In the genomic region with DNA sequence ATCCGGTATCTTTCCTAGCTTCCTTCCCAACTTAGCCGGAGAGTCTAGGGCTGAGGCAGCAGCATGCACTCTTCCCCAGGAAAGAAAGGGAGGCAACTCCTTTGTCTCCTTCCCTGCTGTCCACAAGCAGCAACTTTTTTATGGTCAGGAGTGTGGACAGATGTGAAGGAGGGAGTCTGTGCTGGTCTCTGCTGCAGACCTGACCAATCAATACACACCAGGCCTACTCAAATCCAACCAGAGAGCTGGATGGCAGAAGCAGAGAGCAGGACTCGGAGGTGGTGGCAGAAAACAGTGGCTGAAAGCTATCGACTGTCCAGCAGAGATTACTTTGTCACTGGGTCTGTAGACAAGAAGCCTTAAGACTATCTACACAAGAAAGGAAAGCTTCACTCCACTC, we compare ENCODE assay signal across 8 mouse cellular contexts. TPM values are rescaled to one million over a fixed set of nuclear protein-coding genes. Genes with fewer than 3 reads are reported as not detected.
DNase-seq lines count a peak whose midpoint lies in the region; ATAC-seq lines count a peak whose summit lies in the region.

A gene (minus strand): TSS at position 205 of the 400 bp plus-strand sequence.

- H3K27ac ChIP-seq in lung, embryonic 16.5 days (ENCODE audit: low read length), result peak within 1 kb of the TSS; percentile 67
- H3K27ac ChIP-seq in embryonic facial prominence, embryonic 14.5 days (replicated peaks; ENCODE audit: low read depth, low read length), result no peak within 1 kb of the TSS
- H3K27ac ChIP-seq in intestine, embryonic 16.5 days (ENCODE audit: low read length), result peak within 1 kb of the TSS; percentile 50
- H3K27ac ChIP-seq in liver, embryonic 16.5 days (ENCODE audit: low read length), result peak within 1 kb of the TSS; percentile 69

- H3K9me3 ChIP-seq in lung, embryonic 16.5 days (ENCODE audit: control insufficient read depth, low read length), result no peaks in the 10 kb centered on the region
- H3K9me3 ChIP-seq in embryonic facial prominence, embryonic 14.5 days (ENCODE audit: control insufficient read depth, low read length), result no peaks in the 10 kb centered on the region
- no peaks in the 10 kb centered on the region for H3K9me3 ChIP-seq in intestine, embryonic 16.5 days (ENCODE audit: control insufficient read depth, low read length)
- no peaks in the 10 kb centered on the region for H3K9me3 ChIP-seq in liver, embryonic 16.5 days (replicated peaks; ENCODE audit: control insufficient read depth, low read length)

- WGBS in lung, embryonic 16.5 days, result 55% methylated on average over 4 of the region's 4 CpGs
- 88% methylated on average over 4 of the region's 4 CpGs for WGBS in embryonic facial prominence, embryonic 14.5 days
- 60% methylated on average over 4 of the region's 4 CpGs for WGBS in intestine, embryonic 16.5 days
- WGBS in liver, embryonic 16.5 days (ENCODE audit: insufficient replicate concordance), result 40% methylated on average over 4 of the region's 4 CpGs

- H3K36me3 ChIP-seq in lung, embryonic 16.5 days (ENCODE audit: control insufficient read depth, insufficient read depth, low read length), result no peaks in the 10 kb centered on the region
- H3K36me3 ChIP-seq in embryonic facial prominence, embryonic 14.5 days (ENCODE audit: control insufficient read depth, insufficient read depth, low read length), result no peaks in the 10 kb centered on the region
- no peaks in the 10 kb centered on the region for H3K36me3 ChIP-seq in intestine, embryonic 16.5 days (ENCODE audit: control insufficient read depth, insufficient read depth, low read length)
- H3K36me3 ChIP-seq in liver, embryonic 16.5 days (ENCODE audit: control insufficient read depth, insufficient read depth), result no peaks in the 10 kb centered on the region

- H3K4me2 ChIP-seq in lung, embryonic 16.5 days (ENCODE audit: low read depth, low read length), result peak within 1 kb of the TSS; percentile 14; the same call in 1 of the 2 replicates
- H3K4me2 ChIP-seq in embryonic facial prominence, embryonic 14.5 days (ENCODE audit: low read depth, low read length), result no peak within 1 kb of the TSS
- H3K4me2 ChIP-seq in intestine, embryonic 16.5 days (ENCODE audit: low read depth, low read length), result peak within 1 kb of the TSS; percentile 35
- peak within 1 kb of the TSS; percentile 21; the same call in 1 of the 2 replicates for H3K4me2 ChIP-seq in liver, embryonic 16.5 days (ENCODE audit: low read depth, low read length)

- H3K4me1 ChIP-seq in lung, embryonic 16.5 days (replicated peaks; ENCODE audit: control insufficient read depth, insufficient read depth, low read length), result 0 out of 2 replicates have a peak, but pooled peaks cover 8% of the 10 kb centered on the region
- no peaks in the 10 kb centered on the region for H3K4me1 ChIP-seq in embryonic facial prominence, embryonic 14.5 days (ENCODE audit: control insufficient read depth, insufficient read depth, low read length)
- H3K4me1 ChIP-seq in intestine, embryonic 16.5 days (ENCODE audit: control insufficient read depth, insufficient read depth, low read length), result no peaks in the 10 kb centered on the region
- no peaks in the 10 kb centered on the region for H3K4me1 ChIP-seq in liver, embryonic 16.5 days (ENCODE audit: control insufficient read depth, low read depth, low read length)

- 0 out of 2 replicates have a peak, but pooled peaks have one; percentile 9 for ATAC-seq in lung, embryonic 16.5 days (ENCODE audit: low read depth)
- no peak for ATAC-seq in embryonic facial prominence, embryonic 14.5 days (ENCODE audit: low read depth)
- ATAC-seq in intestine, embryonic 16.5 days, result peak; percentile 60
- peak; percentile 59; the same call in 1 of the 2 replicates for ATAC-seq in liver, embryonic 16.5 days (ENCODE audit: low read depth)

- DNase-seq in lung, postnatal 14 days, result no peak
- DNase-seq in embryonic facial prominence, embryonic 14.5 days (ENCODE audit: low spot score), result no peak
- DNase-seq in right cerebral cortex, adult 2 months (ENCODE audit: low spot score in 2 of 2), result no peak
- no peak for DNase-seq in thymus, adult 18-20 months
- no peak for DNase-seq in gastrocnemius, adult 18-20 months (ENCODE audit: low spot score)

- no peaks in the 10 kb centered on the region for H3K27me3 ChIP-seq in lung, embryonic 16.5 days (ENCODE audit: control insufficient read depth, insufficient read depth, low read depth, low read length)
- no peaks in the 10 kb centered on the region for H3K27me3 ChIP-seq in embryonic facial prominence, embryonic 14.5 days (replicated peaks; ENCODE audit: control insufficient read depth, insufficient read depth, low read length)
- H3K27me3 ChIP-seq in intestine, embryonic 16.5 days (replicated peaks; ENCODE audit: control insufficient read depth, insufficient read depth, low read length), result no peaks in the 10 kb centered on the region
- H3K27me3 ChIP-seq in liver, embryonic 16.5 days (ENCODE audit: control insufficient read depth, insufficient read depth, low read depth, low read length), result no peaks in the 10 kb centered on the region

- H3K9ac ChIP-seq in lung, embryonic 16.5 days (ENCODE audit: low read length), result no peak within 1 kb of the TSS
- no peak within 1 kb of the TSS for H3K9ac ChIP-seq in embryonic facial prominence, embryonic 14.5 days (ENCODE audit: low read depth, low read length)
- 0 out of 2 replicates have a peak within 1 kb of the TSS, but pooled peaks have one; percentile 43 for H3K9ac ChIP-seq in intestine, embryonic 16.5 days (ENCODE audit: low read depth, low read length)
- no peak within 1 kb of the TSS for H3K9ac ChIP-seq in liver, embryonic 16.5 days (ENCODE audit: low read depth, low read length)

- H3K4me3 ChIP-seq in lung, embryonic 16.5 days (ENCODE audit: low read length), result no peak within 1 kb of the TSS
- H3K4me3 ChIP-seq in embryonic facial prominence, embryonic 14.5 days (ENCODE audit: low read depth, low read length), result no peak within 1 kb of the TSS
- peak within 1 kb of the TSS; percentile 24 for H3K4me3 ChIP-seq in intestine, embryonic 16.5 days (ENCODE audit: low read length)
- peak within 1 kb of the TSS; percentile 37 for H3K4me3 ChIP-seq in liver, embryonic 16.5 days (ENCODE audit: low read depth, low read length)

RNA-seq across cellular contexts. Expression of the gene that starts here (rescaled TPM):
- 57.8 and 59.4 TPM in 2 replicates for polyA plus RNA-seq in lung, embryonic 16.5 days (2015; fragmentation: Nextera tagmentation; extraction: Ambion mirVana)
- polyA plus RNA-seq in embryonic facial prominence, embryonic 14.5 days (2014; fragmentation: Nextera tagmentation; extraction: Ambion mirVana), result 40.2 and 47.9 TPM in 2 replicates
- 19.8 and 20.7 TPM in 2 replicates for polyA plus RNA-seq in intestine, embryonic 16.5 days (2015; fragmentation: Nextera tagmentation; extraction: Ambion mirVana)
- polyA plus RNA-seq in liver, embryonic 16.5 days (2015; fragmentation: Nextera tagmentation; extraction: Ambion mirVana), result 15.3 and 16.6 TPM in 2 replicates
- 1 to 10 TPM; 4.8 to 9.2 TPM for total RNA-seq in gastrocnemius, adult 18-20 months (2021)

Comparison
In these comparisons a context has a peak if more than half of its experiments do, and no peak if none do; other contexts are left out.
1. H3K4me3 ChIP-seq: peak in intestine, embryonic 16.5 days (single experiment) and liver, embryonic 16.5 days (single experiment); none in lung, embryonic 16.5 days (single experiment) and embryonic facial prominence, embryonic 14.5 days (single experiment).